In genomic region chr7:6851717-6852503, GRCm38 (mm10) we compare ENCODE assay signal across 10 mouse cellular contexts.
DNase-seq lines count a peak whose midpoint lies in the region; ATAC-seq lines count a peak whose summit lies in the region.
"Had no signal": no experiment of that assay in that cellular context is flagged by ENCODE, and none has a peak within 500 bp of the region (broad histone marks: within the 10 kb centered on the region; RNA-seq: fewer than 3 reads in every experiment).

No protein-coding gene starts in this region.

- ATAC-seq in forebrain, embryonic 15.5 days (replicated peaks) = peak; percentile 92
- peak; percentile 66; the same call in 1 of the 2 replicates for ATAC-seq in limb, embryonic 12.5 days (ENCODE audit: insufficient number of reproducible peaks, insufficient read depth, low FRiP score, low TSS enrichment, low read depth)

- no peaks in the 10 kb centered on the region for H3K27me3 ChIP-seq in forebrain, embryonic 15.5 days
- H3K27me3 ChIP-seq in limb, embryonic 12.5 days = no peaks in the 10 kb centered on the region
- H3K27me3 ChIP-seq: heart, embryonic 15.5 days; limb, embryonic 13.5 days had no signal

- H3K27ac ChIP-seq in forebrain, embryonic 15.5 days (replicated peaks) = peak overlapping the region; percentile 52
- no peak overlapping the region for H3K27ac ChIP-seq in limb, embryonic 12.5 days
- H3K27ac ChIP-seq: heart, embryonic 15.5 days; limb, embryonic 13.5 days had no signal

- no peak overlapping the region for H3K4me2 ChIP-seq in forebrain, embryonic 15.5 days (replicated peaks)
- H3K4me2 ChIP-seq in limb, embryonic 12.5 days = no peak overlapping the region
- H3K4me2 ChIP-seq: heart, embryonic 15.5 days; limb, embryonic 13.5 days had no signal

- H3K9ac ChIP-seq in forebrain, embryonic 15.5 days (replicated peaks) = no peak overlapping the region
- H3K9ac ChIP-seq in limb, embryonic 12.5 days (replicated peaks) = no peak overlapping the region
- H3K9ac ChIP-seq: heart, embryonic 15.5 days; limb, embryonic 13.5 days had no signal

- H3K36me3 ChIP-seq in forebrain, embryonic 15.5 days = no peaks in the 10 kb centered on the region
- no peaks in the 10 kb centered on the region for H3K36me3 ChIP-seq in limb, embryonic 12.5 days
- H3K36me3 ChIP-seq: heart, embryonic 15.5 days; limb, embryonic 13.5 days had no signal

- no peak overlapping the region for H3K4me3 ChIP-seq in forebrain, embryonic 15.5 days
- no peak overlapping the region for H3K4me3 ChIP-seq in limb, embryonic 12.5 days (replicated peaks)
- H3K4me3 ChIP-seq: heart, embryonic 15.5 days; limb, embryonic 13.5 days had no signal

- peak; percentile 26 for DNase-seq in right cerebral cortex, postnatal 14 days
- DNase-seq in right cerebral cortex, adult 2 months (ENCODE audit: low spot score in 2 of 2) = no peak
- DNase-seq in yolk sac, embryonic 10.5 days (ENCODE audit: low spot score) = peak; percentile 73
- no peak for DNase-seq in adrenal gland, adult 18-20 months (ENCODE audit: low spot score in 2 of 2)
- no peak for DNase-seq in c-Kit-positive CD71-positive TER-119-positive erythroid progenitor cells, embryonic 14.5 days (ENCODE audit: low spot score)
- DNase-seq: cerebellum, adult 9-10 months had no signal

- peaks cover 8% of the 10 kb centered on the region for H3K4me1 ChIP-seq in forebrain, embryonic 15.5 days
- H3K4me1 ChIP-seq in limb, embryonic 12.5 days (replicated peaks) = peaks cover 9% of the 10 kb centered on the region
- H3K4me1 ChIP-seq: heart, embryonic 15.5 days had no signal

- WGBS in forebrain, embryonic 15.5 days = 29% methylated on average over 5 of the region's 5 CpGs
- 45% methylated on average over 5 of the region's 5 CpGs for WGBS in limb, embryonic 12.5 days

- H3K9me3 ChIP-seq in forebrain, embryonic 15.5 days = no peaks in the 10 kb centered on the region
- no peaks in the 10 kb centered on the region for H3K9me3 ChIP-seq in limb, embryonic 12.5 days
- H3K9me3 ChIP-seq: heart, embryonic 15.5 days; limb, embryonic 13.5 days had no signal

Comparison
In these comparisons a context has a peak if more than half of its experiments do, and no peak if none do; other contexts are left out.
1. DNase-seq: peak in right cerebral cortex, postnatal 14 days (single experiment) and yolk sac, embryonic 10.5 days (single experiment); none in right cerebral cortex, adult 2 months (0 of 2), adrenal gland, adult 18-20 months (0 of 2) and c-Kit-positive CD71-positive TER-119-positive erythroid progenitor cells, embryonic 14.5 days (single experiment).